20 mouse cellular contexts compared by ENCODE assay signal in genomic region chr2:123320448-123321097, GRCm38 (mm10).
"Had no signal": no experiment of that assay in that cellular context is flagged by ENCODE, and none has a peak within 500 bp of the region (broad histone marks: within the 10 kb centered on the region; RNA-seq: fewer than 3 reads in every experiment).

No protein-coding gene starts in this region.

- H3K4me3 ChIP-seq: liver, embryonic 12.5 days; midbrain, embryonic 10.5 days; midbrain, embryonic 12.5 days; myocyte; neural tube, embryonic 13.5 days; neural tube, embryonic 15.5 days had no signal

- H3K4me1 ChIP-seq: liver, embryonic 12.5 days; midbrain, embryonic 10.5 days; midbrain, embryonic 12.5 days had no signal

- ATAC-seq: liver, embryonic 12.5 days; lung, postnatal 0 days; midbrain, embryonic 16.5 days had no signal

- H3K27me3 ChIP-seq: liver, embryonic 12.5 days; midbrain, embryonic 12.5 days; neural tube, embryonic 13.5 days; neural tube, embryonic 15.5 days had no signal

- H3K36me3 ChIP-seq: liver, embryonic 12.5 days; midbrain, embryonic 10.5 days; midbrain, embryonic 12.5 days; neural tube, embryonic 13.5 days; neural tube, embryonic 15.5 days had no signal

- DNase-seq: lung, adult 18-20 months; lung, postnatal 36 days; midbrain, embryonic 14.5 days; retina, postnatal 1 day; right cerebral cortex, adult 18-20 months; right cerebral cortex, postnatal 25 days; right cerebral cortex, postnatal 4 days; spleen, adult 18-20 months; thymus, adult 18-20 months; thymus, postnatal 14 days; thymus, postnatal 36 days had no signal

- H3K9me3 ChIP-seq: liver, embryonic 12.5 days; midbrain, embryonic 10.5 days; midbrain, embryonic 12.5 days; neural tube, embryonic 13.5 days; neural tube, embryonic 15.5 days had no signal

- H3K9ac ChIP-seq: liver, embryonic 12.5 days; liver, embryonic 14.5 days; midbrain, embryonic 12.5 days; neural tube, embryonic 13.5 days; neural tube, embryonic 15.5 days had no signal

- H3K27ac ChIP-seq: liver, embryonic 12.5 days; liver, embryonic 14.5 days; midbrain, embryonic 10.5 days; midbrain, embryonic 12.5 days; neural tube, embryonic 13.5 days; neural tube, embryonic 15.5 days had no signal

- H3K4me2 ChIP-seq: liver, embryonic 12.5 days; midbrain, embryonic 12.5 days; neural tube, embryonic 13.5 days; neural tube, embryonic 15.5 days had no signal
